Mouse (Mus musculus): Measurements from ENCODE around the gene Mpp3. TPM values are rescaled to one million over a fixed set of nuclear protein-coding genes. Genes with fewer than 3 reads are reported as not detected.

Mpp3 gene
- polyA plus RNA-seq, 1 experiment from 2014 or later: 23.3 TPM

GRCm38 (mm10) chr11:101972651-101973050 is 55.6 kb downstream of the Mpp3 start:
- DNase-seq (ENCODE audit: low spot score): no peak
- no peak overlapping the region for H3K4me2 ChIP-seq (replicated peaks; ENCODE audit: low read depth, low read length)
- no peaks in the 10 kb centered on the region for H3K4me1 ChIP-seq (replicated peaks; ENCODE audit: control insufficient read depth, insufficient read depth, low read length)
- H3K27ac ChIP-seq (ENCODE audit: low read depth, low read length): no peak overlapping the region
- no peaks in the 10 kb centered on the region for H3K27me3 ChIP-seq (ENCODE audit: control insufficient read depth, insufficient read depth, low read length)
- H3K4me3 ChIP-seq (ENCODE audit: low read depth, low read length): no peak overlapping the region
- WGBS: 93% methylated on average over 5 of the region's 5 CpGs
- H3K9me3 ChIP-seq (ENCODE audit: control insufficient read depth, low read length): no peaks in the 10 kb centered on the region
- no peak overlapping the region for H3K9ac ChIP-seq (ENCODE audit: low read depth, low read length)
- no peak for ATAC-seq (ENCODE audit: low FRiP score)
- H3K36me3 ChIP-seq (ENCODE audit: control insufficient read depth, insufficient read depth, low read length): no peaks in the 10 kb centered on the region

DNA sequence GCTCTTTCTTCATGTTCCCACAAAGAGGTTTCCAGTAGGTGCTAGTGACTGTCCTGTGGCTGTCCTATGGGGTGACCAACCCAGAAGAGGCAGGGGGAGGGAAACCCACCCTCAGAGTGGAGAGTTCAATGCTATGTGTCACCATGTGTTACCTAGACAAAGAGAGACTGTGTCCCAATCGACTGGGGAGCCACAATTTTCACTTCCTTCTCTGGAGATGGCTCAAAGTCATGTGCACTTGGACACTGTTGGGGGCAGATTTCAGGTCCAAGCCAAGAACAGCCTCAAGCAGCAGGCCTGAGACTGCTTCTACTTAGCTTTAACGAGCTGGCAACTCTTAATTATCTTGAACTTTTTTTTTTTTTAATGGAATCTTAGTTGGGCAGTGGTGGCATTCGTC is 56.2 kb downstream of the Mpp3 start:
- no peak overlapping the region for H3K27ac ChIP-seq (ENCODE audit: low read depth, low read length)
- no peak overlapping the region for H3K4me3 ChIP-seq (ENCODE audit: low read depth, low read length)
- DNase-seq (ENCODE audit: low spot score): no peak
- no peaks in the 10 kb centered on the region for H3K9me3 ChIP-seq (ENCODE audit: control insufficient read depth, low read length)
- no peak overlapping the region for H3K9ac ChIP-seq (ENCODE audit: low read depth, low read length)
- 0 out of 2 replicates have a peak, but pooled peaks cover 1% of the 10 kb centered on the region for H3K4me1 ChIP-seq (replicated peaks; ENCODE audit: control insufficient read depth, insufficient read depth, low read length)
- H3K27me3 ChIP-seq (ENCODE audit: control insufficient read depth, insufficient read depth, low read length): no peaks in the 10 kb centered on the region
- no peaks in the 10 kb centered on the region for H3K36me3 ChIP-seq (ENCODE audit: control insufficient read depth, insufficient read depth, low read length)
- no peak for ATAC-seq (ENCODE audit: low FRiP score)
- WGBS: 79% methylated on average over 3 of the region's 3 CpGs
- H3K4me2 ChIP-seq (replicated peaks; ENCODE audit: low read depth, low read length): no peak overlapping the region

DNA sequence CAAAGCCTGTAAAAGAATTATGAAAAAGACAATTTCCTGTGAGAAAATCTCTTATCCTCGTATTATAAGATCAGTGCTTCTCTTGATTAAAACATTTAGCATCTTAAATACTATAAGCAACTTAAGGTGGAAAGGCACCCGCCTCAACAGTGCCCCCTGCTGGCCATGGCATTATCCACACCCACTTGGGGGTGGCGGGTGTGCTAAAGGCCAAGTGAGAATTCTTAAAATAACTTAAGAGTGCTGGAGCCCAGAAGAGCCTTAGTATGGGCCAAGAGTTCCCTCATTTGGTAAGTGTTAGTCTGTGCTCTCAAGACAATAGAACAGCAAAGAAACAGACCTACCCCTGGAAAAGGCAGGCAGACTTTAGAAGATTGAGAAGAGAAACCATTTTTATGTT is 56.9 kb downstream of the Mpp3 start:
- ATAC-seq (ENCODE audit: low FRiP score) (no peak), DNase-seq (ENCODE audit: low spot score) (no peak)
- peaks cover 5% of the 10 kb centered on the region for H3K27me3 ChIP-seq (ENCODE audit: control insufficient read depth, insufficient read depth, low read length)
- WGBS: 46% methylated on average over 3 of the region's 3 CpGs
- no peak overlapping the region for H3K4me2 ChIP-seq (replicated peaks; ENCODE audit: low read depth, low read length)
- 0 out of 2 replicates have a peak, but pooled peaks cover 5% of the 10 kb centered on the region for H3K4me1 ChIP-seq (replicated peaks; ENCODE audit: control insufficient read depth, insufficient read depth, low read length)
- H3K4me3 ChIP-seq (ENCODE audit: low read depth, low read length): no peak overlapping the region
- H3K27ac ChIP-seq (ENCODE audit: low read depth, low read length): no peak overlapping the region
- no peaks in the 10 kb centered on the region for H3K36me3 ChIP-seq (ENCODE audit: control insufficient read depth, insufficient read depth, low read length)
- no peaks in the 10 kb centered on the region for H3K9me3 ChIP-seq (ENCODE audit: control insufficient read depth, low read length)
- H3K9ac ChIP-seq (ENCODE audit: low read depth, low read length): no peak overlapping the region

DNA sequence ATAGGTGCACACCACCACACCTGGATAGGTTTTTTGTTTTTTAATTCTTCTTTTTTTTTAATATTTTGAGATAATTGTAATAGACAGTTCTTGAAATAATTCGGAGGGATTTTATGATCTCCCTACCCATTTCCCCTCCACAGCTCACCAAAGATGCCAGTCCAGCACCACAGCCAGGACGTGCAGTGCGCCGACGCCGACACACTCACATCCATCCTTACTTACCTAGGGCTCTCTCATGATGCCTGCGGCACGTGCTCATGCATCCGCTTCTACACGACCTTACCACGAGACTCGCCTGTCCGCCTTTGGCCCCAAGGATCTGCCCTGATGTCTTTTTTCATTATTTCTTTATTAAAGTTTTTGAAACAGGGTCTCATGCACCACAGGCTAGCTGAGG is 58.4 kb downstream of the Mpp3 start:
- no peak for DNase-seq (ENCODE audit: low spot score)
- no peaks in the 10 kb centered on the region for H3K36me3 ChIP-seq (ENCODE audit: control insufficient read depth, insufficient read depth, low read length)
- 80% methylated on average over 13 of the region's 13 CpGs for WGBS
- H3K4me1 ChIP-seq (replicated peaks; ENCODE audit: control insufficient read depth, insufficient read depth, low read length): 0 out of 2 replicates have a peak, but pooled peaks cover 7% of the 10 kb centered on the region
- no peak overlapping the region for H3K4me2 ChIP-seq (replicated peaks; ENCODE audit: low read depth, low read length)
- H3K9ac ChIP-seq (ENCODE audit: low read depth, low read length): no peak overlapping the region
- ATAC-seq (ENCODE audit: low FRiP score): no peak
- H3K27ac ChIP-seq (ENCODE audit: low read depth, low read length): no peak overlapping the region
- H3K27me3 ChIP-seq (ENCODE audit: control insufficient read depth, insufficient read depth, low read length): peaks cover 18% of the 10 kb centered on the region
- H3K4me3 ChIP-seq (ENCODE audit: low read depth, low read length): no peak overlapping the region
- H3K9me3 ChIP-seq (ENCODE audit: control insufficient read depth, low read length): no peaks in the 10 kb centered on the region

DNA sequence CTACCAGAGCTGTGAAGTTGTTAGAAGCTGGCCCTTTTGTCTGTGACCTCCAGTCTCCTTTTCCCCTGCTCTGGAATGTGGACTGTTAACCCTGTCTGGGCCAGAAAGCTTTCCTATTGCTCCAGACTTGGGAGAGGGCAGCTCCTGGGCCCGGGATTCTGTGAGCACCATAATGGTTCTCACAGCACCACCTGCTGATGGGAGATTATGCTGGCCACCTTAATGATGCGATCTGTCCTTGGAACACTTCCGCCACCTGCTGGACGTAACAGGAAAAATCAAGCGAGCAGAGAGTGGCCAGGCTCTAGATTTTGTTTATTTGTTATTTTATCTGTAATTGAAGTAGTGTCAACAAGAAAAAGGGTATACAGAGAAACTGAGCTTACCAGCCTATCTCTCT is 59.5 kb downstream of the Mpp3 start:
- no peak overlapping the region for H3K4me3 ChIP-seq (ENCODE audit: low read depth, low read length)

GRCm38 (mm10) chr11:101968311-101968710 is 60.0 kb downstream of the Mpp3 start:
- DNase-seq (ENCODE audit: low spot score): peak; percentile 30
- no peak overlapping the region for H3K4me2 ChIP-seq (replicated peaks; ENCODE audit: low read depth, low read length)
- H3K4me3 ChIP-seq (ENCODE audit: low read depth, low read length): no peak overlapping the region
- H3K27me3 ChIP-seq (ENCODE audit: control insufficient read depth, insufficient read depth, low read length): peaks cover 32% of the 10 kb centered on the region
- 8% methylated on average over 7 of the region's 7 CpGs for WGBS
- H3K4me1 ChIP-seq (replicated peaks; ENCODE audit: control insufficient read depth, insufficient read depth, low read length): peaks cover 7% of the 10 kb centered on the region; the same call in 1 of the 2 replicates
- no peaks in the 10 kb centered on the region for H3K9me3 ChIP-seq (ENCODE audit: control insufficient read depth, low read length)
- no peak overlapping the region for H3K9ac ChIP-seq (ENCODE audit: low read depth, low read length)
- no peak overlapping the region for H3K27ac ChIP-seq (ENCODE audit: low read depth, low read length)
- ATAC-seq (ENCODE audit: low FRiP score): no peak
- H3K36me3 ChIP-seq (ENCODE audit: control insufficient read depth, insufficient read depth, low read length): no peaks in the 10 kb centered on the region

More for the DNA sequence above, 59.5 kb downstream of the Mpp3 start:
- H3K27me3 ChIP-seq (ENCODE audit: control insufficient read depth, insufficient read depth, low read length): peaks cover 27% of the 10 kb centered on the region
- ATAC-seq (ENCODE audit: low FRiP score) (peak; percentile 40; the same call in 1 of the 2 replicates), DNase-seq (ENCODE audit: low spot score) (peak; percentile 88)
- H3K4me2 ChIP-seq (replicated peaks; ENCODE audit: low read depth, low read length): no peak overlapping the region
- 0% methylated on average over 5 of the region's 5 CpGs for WGBS
- no peak overlapping the region for H3K9ac ChIP-seq (ENCODE audit: low read depth, low read length)
- H3K4me1 ChIP-seq (replicated peaks; ENCODE audit: control insufficient read depth, insufficient read depth, low read length): 0 out of 2 replicates have a peak, but pooled peaks cover 7% of the 10 kb centered on the region
- H3K36me3 ChIP-seq (ENCODE audit: control insufficient read depth, insufficient read depth, low read length): no peaks in the 10 kb centered on the region
- H3K27ac ChIP-seq (ENCODE audit: low read depth, low read length): no peak overlapping the region
- H3K9me3 ChIP-seq (ENCODE audit: control insufficient read depth, low read length): no peaks in the 10 kb centered on the region

DNA sequence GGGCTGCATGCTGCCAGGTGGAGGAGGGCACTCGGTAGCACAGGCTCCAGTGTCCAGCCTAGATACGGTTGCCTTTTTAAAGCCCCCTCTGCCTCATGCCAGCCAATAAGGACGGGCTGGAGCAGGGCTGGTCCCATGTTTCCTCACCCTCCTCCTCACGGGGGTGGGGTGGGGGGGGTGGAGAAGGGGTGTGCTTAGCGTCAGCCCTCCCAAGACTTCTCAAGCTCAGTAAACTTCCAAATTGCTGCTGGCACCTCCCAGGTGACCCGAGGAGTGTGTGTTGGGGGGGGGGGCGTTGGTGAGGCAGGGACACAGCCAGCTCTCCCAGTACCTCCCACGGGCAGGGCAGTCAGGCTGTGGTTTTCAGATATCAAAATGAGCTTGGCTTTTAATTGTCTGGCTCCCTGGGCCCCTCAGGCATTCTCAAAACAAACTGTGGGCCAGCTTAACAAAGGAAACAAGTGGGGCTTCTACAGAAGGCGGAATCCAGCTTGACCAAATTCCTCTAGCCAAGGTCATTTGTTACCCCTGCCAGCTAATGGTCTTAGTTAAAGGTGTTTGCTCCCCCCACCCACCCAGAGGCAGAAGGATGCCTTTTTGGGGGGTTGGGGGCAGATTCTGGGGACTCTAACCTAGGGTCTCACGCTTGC is 61.2 kb downstream of the Mpp3 start, which contains the start of gene Sost:
Gene Sost, minus strand, starts transcription at position 51 of the 650 bp plus-strand sequence.
- peaks cover 11% of the 10 kb centered on the region for H3K4me1 ChIP-seq (replicated peaks; ENCODE audit: control insufficient read depth, insufficient read depth, low read length)
- ATAC-seq (ENCODE audit: low FRiP score) (no peak), DNase-seq (ENCODE audit: low spot score) (no peak)
- 18% methylated on average over 9 of the region's 10 CpGs for WGBS
- H3K27me3 ChIP-seq (ENCODE audit: control insufficient read depth, insufficient read depth, low read length): peaks cover 44% of the 10 kb centered on the region
- H3K4me2 ChIP-seq (replicated peaks; ENCODE audit: low read depth, low read length): no peak within 1 kb of the TSS
- no peak within 1 kb of the TSS for H3K9ac ChIP-seq (ENCODE audit: low read depth, low read length)
- H3K4me3 ChIP-seq (ENCODE audit: low read depth, low read length): no peak within 1 kb of the TSS
- no peak within 1 kb of the TSS for H3K27ac ChIP-seq (ENCODE audit: low read depth, low read length)
- no peaks in the 10 kb centered on the region for H3K9me3 ChIP-seq (ENCODE audit: control insufficient read depth, low read length)
- no peaks in the 10 kb centered on the region for H3K36me3 ChIP-seq (ENCODE audit: control insufficient read depth, insufficient read depth, low read length)

GRCm38 (mm10) chr11:101965553-101965952 is 62.7 kb downstream of the Mpp3 start:
- Histone ChIP-seq H3K36me3 (ENCODE audit: control insufficient read depth, insufficient read depth, low read length) (no peaks in the 10 kb centered on the region), H3K9ac (ENCODE audit: low read depth, low read length) (no peak overlapping the region), H3K9me3 (ENCODE audit: control insufficient read depth, low read length) (no peaks in the 10 kb centered on the region), H3K27ac (ENCODE audit: low read depth, low read length) (no peak overlapping the region), H3K4me3 (ENCODE audit: low read depth, low read length) (no peak overlapping the region), H3K4me2 (replicated peaks; ENCODE audit: low read depth, low read length) (no peak overlapping the region), H3K4me1 (replicated peaks; ENCODE audit: control insufficient read depth, insufficient read depth, low read length) (peaks cover 11% of the 10 kb centered on the region), H3K27me3 (ENCODE audit: control insufficient read depth, insufficient read depth, low read length) (peaks cover 52% of the 10 kb centered on the region)
- DNase-seq (ENCODE audit: low spot score): no peak
- ATAC-seq (ENCODE audit: low FRiP score): no peak
- 6% methylated on average over 2 of the region's 2 CpGs for WGBS

DNA sequence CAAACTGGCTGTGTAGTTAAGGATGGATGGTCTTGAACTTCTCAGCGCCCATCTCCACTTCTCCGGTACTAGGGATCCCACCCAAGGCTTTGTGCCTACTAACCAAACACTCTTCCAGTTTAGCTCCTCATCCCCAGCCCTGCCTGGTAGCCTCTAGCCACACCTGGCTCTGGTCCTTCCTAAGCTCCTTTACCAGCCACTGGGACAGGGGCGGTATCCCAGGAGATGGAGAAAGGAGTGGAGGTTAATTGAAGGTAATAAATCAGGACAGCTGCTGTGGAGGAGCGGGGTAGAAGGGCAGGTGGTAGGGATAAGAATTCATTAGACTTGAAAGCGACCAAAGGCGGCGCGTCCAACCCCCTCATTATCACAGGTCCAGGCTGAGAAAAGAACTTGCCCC is 63.6 kb downstream of the Mpp3 start:
- Histone ChIP-seq H3K4me3 (ENCODE audit: low read depth, low read length) (no peak overlapping the region), H3K27ac (ENCODE audit: low read depth, low read length) (no peak overlapping the region), H3K9ac (ENCODE audit: low read depth, low read length) (no peak overlapping the region), H3K9me3 (ENCODE audit: control insufficient read depth, low read length) (no peaks in the 10 kb centered on the region), H3K4me2 (replicated peaks; ENCODE audit: low read depth, low read length) (no peak overlapping the region), H3K27me3 (ENCODE audit: control insufficient read depth, insufficient read depth, low read length) (peaks cover 52% of the 10 kb centered on the region), H3K36me3 (ENCODE audit: control insufficient read depth, insufficient read depth, low read length) (no peaks in the 10 kb centered on the region), H3K4me1 (replicated peaks; ENCODE audit: control insufficient read depth, insufficient read depth, low read length) (peaks cover 11% of the 10 kb centered on the region)
- WGBS: 9% methylated on average over 7 of the region's 8 CpGs
- ATAC-seq (ENCODE audit: low FRiP score): no peak
- peak; percentile 48 for DNase-seq (ENCODE audit: low spot score)
